Mouse (Mus musculus) limb, embryonic 10.5 days (tissue): ENCODE measurements at regions not wholly inside any gene's neighbourhood (a gene's known extent, or its start where the extent isn't known, plus 50 kb on each side); places are given as distances from the start of the nearest gene placed in this dataset.

Experiments
- DNase-seq: peaks from one replicate; pipeline ENCODE4 v3.0.0-alpha.2; 2017; ENCODE audit warnings: low spot score
- H3K27ac ChIP-seq: fragments of 300-500 bp; sonication (generic); 2 replicates; pipeline ENCODE4 v1.5.1; 2016; ENCODE audit warnings: mild to moderate bottlenecking
- H3K27me3 ChIP-seq: fragments of 300-500 bp; sonication (generic); 2 replicates; pipeline ENCODE4 v1.6.1; 2016; ENCODE audit warnings: low read depth, mild to moderate bottlenecking; ENCODE audit not compliant: poor library complexity, severe bottlenecking
- H3K36me3 ChIP-seq: fragments of 300-500 bp; sonication (generic); 2 replicates; pipeline ENCODE4 v1.6.1; 2016; ENCODE audit warnings: mild to moderate bottlenecking, moderate library complexity
- H3K4me1 ChIP-seq: fragments of 300-500 bp; sonication (generic); 2 replicates; pipeline ENCODE4 v1.6.1; 2016
- H3K4me3 ChIP-seq: fragments of 300-500 bp; sonication (generic); 2 replicates; pipeline ENCODE4 v1.5.1; 2016; ENCODE audit warnings: mild to moderate bottlenecking, moderate library complexity
- H3K9me3 ChIP-seq: fragments of 300-500 bp; sonication (generic); replicated peaks from 2 replicates; pipeline ENCODE4 v1.6.1; 2016; ENCODE audit warnings: mild to moderate bottlenecking
- WGBS: fragments of 180-500 bp; shearing (Covaris S2); methylation state at CpG from one replicate; pipeline ENCODE4 v1.1.7; 2016; 5-methylcytosine and 5-hydroxymethylcytosine counted together

- 87% methylated on average over 2 of the region's 2 CpGs for WGBS
- no peaks in the 10 kb centered on the region for H3K4me1 ChIP-seq
- no peak for DNase-seq
- no peak overlapping the region for H3K4me3 ChIP-seq
- no peaks in the 10 kb centered on the region for H3K27me3 ChIP-seq
- no peaks in the 10 kb centered on the region for H3K36me3 ChIP-seq
- no peaks in the 10 kb centered on the region for H3K9me3 ChIP-seq
- H3K27ac ChIP-seq, result no peak overlapping the region
Observed at GRCm38 (mm10) chr2:9467573-9467972, 413.5 kb upstream of the 4930412O13Rik start.

GRCm38 (mm10) chr2:9468651-9469050 is 412.4 kb upstream of the 4930412O13Rik start:
- Histone ChIP-seq H3K4me1 (no peaks in the 10 kb centered on the region), H3K27ac (no peak overlapping the region), H3K4me3 (no peak overlapping the region), H3K9me3 (no peaks in the 10 kb centered on the region), H3K36me3 (no peaks in the 10 kb centered on the region), H3K27me3 (no peaks in the 10 kb centered on the region)
- WGBS, result 89% methylated on average over 3 of the region's 3 CpGs
- DNase-seq, result no peak

- no peak for DNase-seq
- Histone ChIP-seq H3K4me3 (no peak overlapping the region), H3K36me3 (no peaks in the 10 kb centered on the region), H3K4me1 (no peaks in the 10 kb centered on the region), H3K27ac (no peak overlapping the region), H3K27me3 (no peaks in the 10 kb centered on the region), H3K9me3 (no peaks in the 10 kb centered on the region)
- WGBS, result 86% methylated on average over 7 of the region's 7 CpGs
Observed at GRCm38 (mm10) chr2:9481678-9482345, 399.2 kb upstream of the 4930412O13Rik start.

- H3K27ac ChIP-seq, result no peak overlapping the region
- H3K4me3 ChIP-seq, result no peak overlapping the region
- H3K9me3 ChIP-seq, result no peaks in the 10 kb centered on the region
- H3K27me3 ChIP-seq, result no peaks in the 10 kb centered on the region
- no peaks in the 10 kb centered on the region for H3K4me1 ChIP-seq
- WGBS, result 79% methylated on average over 7 of the region's 7 CpGs
- no peak for DNase-seq
- H3K36me3 ChIP-seq, result no peaks in the 10 kb centered on the region
Observed at GRCm38 (mm10) chr2:9487381-9487914, 393.6 kb upstream of the 4930412O13Rik start.

- DNase-seq, result no peak
Observed at GRCm38 (mm10) chr2:9493606-9494145, 387.4 kb upstream of the 4930412O13Rik start.

GRCm38 (mm10) chr2:9520045-9520444 is 361.0 kb upstream of the 4930412O13Rik start:
- WGBS, result 92% methylated on average over 1 of the region's 1 CpGs
- Histone ChIP-seq H3K36me3 (no peaks in the 10 kb centered on the region), H3K27ac (no peak overlapping the region), H3K4me1 (peaks cover 5% of the 10 kb centered on the region; the same call in 1 of the 2 replicates), H3K9me3 (no peaks in the 10 kb centered on the region), H3K27me3 (no peaks in the 10 kb centered on the region), H3K4me3 (no peak overlapping the region)
- no peak for DNase-seq

More at GRCm38 (mm10) chr2:9493606-9494145, 387.4 kb upstream of the 4930412O13Rik start:
- Histone ChIP-seq H3K27ac (no peak overlapping the region), H3K9me3 (no peaks in the 10 kb centered on the region), H3K4me1 (0 out of 2 replicates have a peak, but pooled peaks cover 5% of the 10 kb centered on the region), H3K27me3 (no peaks in the 10 kb centered on the region), H3K4me3 (no peak overlapping the region), H3K36me3 (no peaks in the 10 kb centered on the region)
- WGBS, result 53% methylated on average over 6 of the region's 6 CpGs

- H3K27me3 ChIP-seq, result no peaks in the 10 kb centered on the region
- H3K4me1 ChIP-seq, result no peaks in the 10 kb centered on the region
- H3K4me3 ChIP-seq, result no peak overlapping the region
- H3K36me3 ChIP-seq, result no peaks in the 10 kb centered on the region
- DNase-seq, result no peak
- no peaks in the 10 kb centered on the region for H3K9me3 ChIP-seq
- no peak overlapping the region for H3K27ac ChIP-seq
- 92% methylated on average over 3 of the region's 3 CpGs for WGBS
Observed at GRCm38 (mm10) chr2:9525910-9526309, 355.1 kb upstream of the 4930412O13Rik start.

- Histone ChIP-seq H3K27me3 (no peaks in the 10 kb centered on the region), H3K4me3 (no peak overlapping the region), H3K9me3 (no peaks in the 10 kb centered on the region), H3K4me1 (no peaks in the 10 kb centered on the region), H3K27ac (no peak overlapping the region), H3K36me3 (no peaks in the 10 kb centered on the region)
- WGBS, result 85% methylated on average over 2 of the region's 2 CpGs
- no peak for DNase-seq
Observed at GRCm38 (mm10) chr2:9535141-9535658, 345.9 kb upstream of the 4930412O13Rik start.

- Histone ChIP-seq H3K9me3 (no peaks in the 10 kb centered on the region), H3K27ac (no peak overlapping the region), H3K36me3 (no peaks in the 10 kb centered on the region), H3K4me3 (no peak overlapping the region), H3K4me1 (no peaks in the 10 kb centered on the region), H3K27me3 (no peaks in the 10 kb centered on the region)
- no peak for DNase-seq
- 80% methylated on average over 10 of the region's 10 CpGs for WGBS
Observed at GRCm38 (mm10) chr2:9547771-9548590, 333.1 kb upstream of the 4930412O13Rik start.

- H3K9me3 ChIP-seq, result no peaks in the 10 kb centered on the region
- no peak for DNase-seq
- H3K4me3 ChIP-seq, result no peak overlapping the region
- no peak overlapping the region for H3K27ac ChIP-seq
- H3K27me3 ChIP-seq, result no peaks in the 10 kb centered on the region
- H3K36me3 ChIP-seq, result no peaks in the 10 kb centered on the region
- H3K4me1 ChIP-seq, result no peaks in the 10 kb centered on the region
Observed at GRCm38 (mm10) chr2:9553313-9553712, 327.7 kb upstream of the 4930412O13Rik start.

GRCm38 (mm10) chr2:9564487-9565043 is 316.5 kb upstream of the 4930412O13Rik start:
- no peak for DNase-seq
- Histone ChIP-seq H3K4me3 (no peak overlapping the region), H3K4me1 (no peaks in the 10 kb centered on the region), H3K36me3 (no peaks in the 10 kb centered on the region), H3K9me3 (no peaks in the 10 kb centered on the region), H3K27ac (no peak overlapping the region), H3K27me3 (no peaks in the 10 kb centered on the region)
- 19% methylated on average over 6 of the region's 6 CpGs for WGBS

- DNase-seq, result no peak
- Histone ChIP-seq H3K4me1 (peaks cover 6% of the 10 kb centered on the region), H3K27me3 (no peaks in the 10 kb centered on the region), H3K4me3 (no peak overlapping the region), H3K27ac (no peak overlapping the region), H3K36me3 (no peaks in the 10 kb centered on the region), H3K9me3 (no peaks in the 10 kb centered on the region)
- whole genome bisulfite sequencing, result 85% methylated on average over 4 of the region's 4 CpGs
Observed at GRCm38 (mm10) chr2:9569220-9569619, 311.8 kb upstream of the 4930412O13Rik start.
